Mouse (Mus musculus): ENCODE measurements around the gene Akr1b10.
"Not testable (repeated sequence)": the region's sequence is repeated elsewhere in the genome, so short reads cannot be mapped to it uniquely, and the experiment has no call there.

Gene Akr1b10

DNA sequence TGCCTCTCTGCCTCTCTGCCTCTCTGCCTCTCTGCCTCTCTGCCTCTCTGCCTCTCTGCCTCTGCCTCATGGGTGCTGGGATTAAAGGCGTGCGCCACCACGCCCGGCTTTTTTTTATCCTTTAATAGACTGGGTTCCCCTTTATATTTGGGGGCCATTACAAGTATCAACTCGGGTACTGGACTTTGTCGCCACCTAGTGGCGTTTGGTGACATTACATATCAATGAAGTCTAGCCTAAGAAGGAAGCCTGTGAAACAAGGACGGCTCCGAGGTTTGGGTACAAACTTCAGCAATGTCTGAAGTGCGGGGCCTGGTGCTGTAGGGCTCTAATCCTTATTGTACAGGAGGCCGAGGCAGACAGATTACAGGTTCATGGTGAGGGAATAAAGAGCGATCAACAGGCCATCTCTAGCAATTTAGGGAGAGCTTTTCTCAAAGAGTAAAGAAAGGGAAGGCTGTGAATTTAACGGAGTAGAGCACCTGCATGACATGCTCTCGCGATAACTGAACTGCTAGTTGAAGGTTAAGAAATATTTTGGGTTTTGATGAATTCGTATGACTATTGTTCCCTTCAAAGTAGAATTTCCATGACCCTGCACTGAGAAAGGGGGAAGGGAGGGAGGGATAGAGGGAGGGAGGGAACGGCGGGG is 12.2 kb upstream of the Akr1b10 start:
- DNase-seq = peak; percentile 81

- DNase-seq = no peak
These were observed 10.2 kb upstream of the Akr1b10 start for GRCm38 (mm10) chr6:34373841-34374240.

DNA sequence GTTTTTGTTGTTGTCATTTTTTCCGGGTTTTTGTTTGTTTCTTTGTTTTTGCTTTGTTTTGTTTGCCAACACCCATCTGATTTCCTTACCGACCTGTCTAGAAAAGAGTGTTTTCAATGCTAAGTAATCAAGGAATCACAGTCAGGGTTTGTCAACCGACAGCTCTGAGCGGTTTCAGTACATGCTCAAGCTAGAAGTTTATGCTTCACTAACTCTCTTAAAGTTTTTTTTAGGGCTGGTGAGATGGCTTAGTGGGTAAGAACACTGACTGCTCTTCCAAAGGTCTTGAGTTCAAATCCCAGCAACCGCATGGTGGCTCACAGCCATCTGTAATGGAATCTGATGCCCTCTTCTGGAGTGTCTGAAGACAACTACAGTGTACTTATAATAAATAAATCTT is 8.1 kb upstream of the Akr1b10 start:
- DNase-seq = not testable (repeated sequence)

DNA sequence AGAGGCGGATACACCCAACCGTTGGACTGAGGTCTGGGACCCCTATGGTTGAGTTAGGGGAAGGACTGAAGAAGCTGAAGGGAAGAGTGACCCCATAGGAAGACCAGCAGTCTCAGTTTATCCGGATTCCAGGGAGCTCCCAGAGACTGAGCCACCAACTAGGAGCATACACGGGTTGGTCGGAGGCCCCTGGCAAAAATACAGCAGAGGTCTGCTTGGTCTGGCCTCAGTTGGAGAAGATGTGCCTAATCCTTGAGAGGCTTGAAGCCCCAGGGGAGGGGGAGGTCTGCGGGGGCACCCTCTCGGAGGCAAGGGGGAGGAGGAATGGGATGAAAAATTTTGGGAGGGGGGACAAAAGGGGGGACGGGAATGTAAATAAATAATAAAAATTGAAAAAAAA is 617 bp upstream of the Akr1b10 start:
- no peak for DNase-seq

- peak; percentile 67 for DNase-seq
These were observed 818 bp downstream of the Akr1b10 start for GRCm38 (mm10) chr6:34384701-34385370.

- no peak for DNase-seq
These were observed 4.6 kb downstream of the Akr1b10 start for GRCm38 (mm10) chr6:34388420-34389156.

GRCm38 (mm10) chr6:34395897-34396296 is 11.9 kb downstream of the Akr1b10 start:
- DNase-seq = no peak

- DNase-seq = no peak
These were observed 14.4 kb downstream of the Akr1b10 start for GRCm38 (mm10) chr6:34398431-34398830.

GRCm38 (mm10) chr6:34399606-34400220 is 15.7 kb downstream of the Akr1b10 start:
- DNase-seq = no peak

DNA sequence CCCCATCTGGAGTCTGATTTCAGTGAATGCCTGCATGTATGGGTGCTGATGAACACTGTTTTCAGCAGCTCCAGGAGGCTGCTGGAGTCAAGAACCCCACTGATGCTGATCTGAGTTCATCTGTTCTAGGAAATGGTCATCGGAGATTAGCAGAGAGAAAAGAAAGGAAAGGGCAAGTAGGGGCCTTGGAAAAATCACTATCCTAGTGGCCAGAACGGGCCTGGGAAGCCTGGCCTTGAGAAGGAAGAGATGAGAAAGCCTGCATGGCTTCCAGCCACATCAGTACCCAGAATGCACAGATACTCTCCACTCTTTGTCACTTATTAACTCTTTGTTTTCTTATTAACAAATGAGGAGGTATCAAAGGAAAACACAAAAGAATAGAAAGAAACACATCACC is 16.7 kb downstream of the Akr1b10 start:
- peak; percentile 3 for DNase-seq

DNA sequence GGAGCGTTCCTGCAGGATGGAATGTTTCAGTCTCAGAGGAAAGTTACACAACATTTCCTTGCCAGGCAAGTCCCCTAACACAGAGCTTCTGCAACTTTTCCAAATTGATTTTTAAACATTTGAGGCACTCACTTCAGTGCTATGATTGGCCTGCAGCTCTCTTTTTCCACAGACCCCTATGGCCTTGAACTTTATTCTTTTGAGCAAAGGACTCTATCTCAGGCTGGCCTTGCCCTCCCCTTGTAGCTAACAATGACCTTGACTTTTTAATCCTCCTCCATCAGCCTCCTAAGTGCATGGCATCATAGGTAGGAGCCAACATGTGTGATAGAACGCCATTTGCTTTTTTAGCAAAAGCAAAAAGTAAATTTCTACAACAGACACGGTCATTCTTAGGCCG is 22.7 kb downstream of the Akr1b10 start:
- DNase-seq = no peak

DNA sequence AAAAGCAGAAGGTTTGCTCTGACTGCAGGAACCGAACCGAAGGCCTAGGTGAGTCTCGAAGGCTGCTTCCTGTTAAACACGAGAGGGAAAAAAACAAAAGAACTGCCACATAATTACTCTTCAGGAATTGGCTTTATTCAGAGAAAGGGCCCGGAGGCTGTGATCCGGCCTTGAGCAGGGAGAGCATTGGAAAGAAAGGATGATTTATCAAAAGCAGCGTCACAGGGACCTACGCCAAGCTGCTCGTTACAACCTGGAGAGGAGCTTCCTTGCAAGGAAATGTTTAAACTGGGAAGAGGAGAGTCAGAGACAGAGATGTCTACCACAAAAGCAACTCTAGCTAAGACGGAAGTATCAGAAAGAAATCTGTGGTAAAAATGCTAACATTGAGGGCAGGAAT is 23.4 kb downstream of the Akr1b10 start:
- DNase-seq = no peak

DNA sequence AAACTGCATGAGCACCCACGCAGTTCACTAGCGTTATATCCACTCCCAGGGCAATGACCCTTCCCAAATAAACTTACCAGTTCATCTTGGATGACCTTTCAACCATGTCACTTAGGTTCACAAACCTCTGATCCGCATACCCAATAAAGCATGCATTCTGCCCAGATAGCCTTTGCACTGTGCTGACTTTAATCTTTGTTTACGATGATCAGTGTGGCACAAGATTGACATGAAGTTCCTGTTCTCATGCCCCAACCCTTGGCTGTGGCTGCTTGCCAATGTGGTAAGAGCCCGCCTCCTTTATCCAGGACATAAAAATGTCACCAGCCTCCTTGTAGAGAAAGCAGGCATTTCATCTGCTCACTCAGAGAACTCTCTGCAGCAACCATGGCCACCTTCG is 28.0 kb downstream of the Akr1b10 start, which contains the start of gene Akr1b7:
TSS of gene Akr1b7 (plus strand) at position 312 of the 400 bp plus-strand sequence.
- peak; percentile 11 for DNase-seq

DNA sequence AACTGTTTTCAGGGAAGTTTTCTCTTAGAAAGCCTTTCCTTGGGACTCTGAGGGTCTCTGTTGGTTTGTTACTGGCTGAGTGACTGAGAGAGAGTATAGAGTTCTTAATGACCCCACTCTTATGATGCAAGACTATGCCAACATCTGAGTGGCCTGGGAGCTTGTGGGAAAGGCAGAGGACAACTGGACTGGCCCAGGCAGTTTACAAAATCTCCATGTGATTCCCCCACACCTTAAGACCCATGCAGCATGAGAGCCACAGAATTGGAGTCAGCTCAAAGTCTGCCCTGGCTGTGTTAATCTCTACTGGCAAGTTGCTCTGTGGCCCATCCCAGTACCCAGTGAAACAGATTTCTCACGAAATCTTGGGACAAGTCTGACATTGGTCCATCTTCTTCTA is 28.7 kb downstream of the Akr1b10 start:
- DNase-seq = no peak

GRCm38 (mm10) chr6:34413386-34413785 is 29.4 kb downstream of the Akr1b10 start:
- DNase-seq = not testable (repeated sequence)

DNA sequence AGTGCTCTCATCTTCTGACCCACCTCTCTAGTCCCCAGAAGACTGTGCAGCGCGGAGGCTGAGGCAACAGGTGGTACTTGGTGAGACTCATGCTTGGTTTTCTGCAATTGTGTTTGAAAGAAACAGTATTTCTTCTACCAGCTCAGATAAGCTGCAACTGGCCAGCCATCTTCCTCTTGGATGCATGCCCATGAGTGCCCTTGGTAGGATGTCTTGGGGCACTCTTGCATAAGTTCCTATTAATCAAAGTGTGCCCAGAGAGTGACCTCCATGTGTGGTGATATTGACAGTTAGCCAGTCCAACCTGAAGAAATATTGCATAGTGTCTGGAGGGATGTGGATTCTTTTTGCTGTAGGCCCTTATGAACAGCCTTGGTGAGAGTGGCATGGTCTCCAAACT is 32.5 kb downstream of the Akr1b10 start:
- no peak for DNase-seq

DNA sequence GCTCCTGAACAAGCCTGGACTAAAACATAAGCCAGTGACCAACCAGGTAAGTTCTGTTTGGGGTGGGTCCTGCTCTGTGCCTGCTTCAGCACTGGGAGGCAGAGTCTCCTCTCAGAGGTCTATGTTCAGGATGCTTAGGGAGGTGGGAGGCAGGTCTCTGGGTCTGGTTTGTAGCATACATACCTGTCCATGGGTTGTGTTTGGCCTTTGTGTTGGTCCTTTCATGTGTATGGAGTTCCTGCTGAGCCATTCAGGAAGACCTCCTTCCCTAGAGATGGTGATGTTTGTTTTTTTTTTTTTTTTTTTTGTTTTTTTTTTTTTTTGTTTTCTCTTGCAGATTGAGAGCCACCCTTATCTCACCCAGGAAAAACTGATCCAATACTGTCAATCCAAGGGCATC is 35.1 kb downstream of the Akr1b10 start:
- no peak for DNase-seq

DNA sequence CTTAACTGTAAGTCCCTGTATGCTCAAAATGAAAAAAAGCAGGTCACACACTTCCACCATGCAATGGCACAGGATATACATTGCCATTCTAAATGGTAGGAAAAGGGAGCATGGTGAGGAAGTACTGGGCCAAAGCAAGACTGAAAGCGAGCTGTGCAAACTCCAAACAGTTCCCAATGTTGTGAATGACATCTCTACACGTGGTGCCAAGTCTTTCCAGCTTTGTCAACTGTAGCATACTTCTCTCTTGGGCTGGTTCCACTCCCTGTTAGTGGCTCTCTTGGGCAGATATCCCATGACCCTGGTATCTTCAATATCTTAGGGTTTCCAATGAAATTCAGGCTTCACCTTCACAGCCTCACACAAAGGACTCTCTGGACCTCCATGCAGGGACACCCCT is 55.0 kb downstream of the Akr1b10 start:
- DNase-seq = no peak

GRCm38 (mm10) chr6:34441556-34442257 is 57.7 kb downstream of the Akr1b10 start:
- no peak for DNase-seq

DNA sequence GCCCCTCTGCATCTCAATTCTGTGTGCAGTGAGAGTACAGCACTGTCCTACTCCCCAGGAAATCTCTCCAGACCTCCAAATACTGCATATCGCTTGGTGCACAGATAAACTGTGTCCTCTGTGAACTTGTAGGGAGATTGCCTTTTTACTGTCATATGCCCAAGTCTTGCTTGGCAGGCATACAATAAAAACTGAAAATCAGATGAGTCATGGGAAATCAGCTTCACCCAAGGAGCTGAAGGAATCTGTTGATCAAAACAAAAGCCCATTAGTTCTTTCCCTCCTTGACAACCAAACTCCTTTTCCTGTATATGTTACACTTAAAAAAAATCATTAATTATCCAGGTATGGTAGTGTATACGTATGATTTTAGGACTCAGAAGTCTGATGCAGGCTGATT is 59.8 kb downstream of the Akr1b10 start:
- DNase-seq = no peak

Data from kidney, adult 18-20 months (tissue).